ENCODE assay signal across 8 mouse cellular contexts in the genomic region with DNA sequence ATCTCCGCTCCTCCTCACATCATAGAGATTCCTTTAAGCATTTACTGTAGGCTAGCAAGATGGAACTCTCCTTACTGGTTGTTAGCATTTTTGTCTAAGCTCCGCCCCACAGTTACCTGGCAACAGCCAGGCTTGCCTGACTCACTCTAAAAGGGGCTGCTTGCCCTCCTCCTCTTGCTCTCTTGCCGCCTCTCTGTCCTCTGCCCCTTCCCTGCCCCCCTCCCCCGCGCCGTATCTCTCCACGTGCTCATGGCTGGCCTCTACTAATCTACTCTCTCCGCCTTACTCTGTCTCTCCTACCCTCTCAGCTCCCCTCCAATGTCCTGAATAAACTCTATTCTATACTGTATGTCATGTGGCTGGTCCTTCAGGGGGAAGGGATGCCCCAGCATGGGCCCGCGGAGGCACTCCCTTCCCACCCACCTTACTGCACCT. TPM values are rescaled to one million over a fixed set of nuclear protein-coding genes. Genes with fewer than 3 reads are reported as not detected.
DNase-seq lines count a peak whose midpoint lies in the region; ATAC-seq lines count a peak whose summit lies in the region.

No protein-coding gene starts in this region.

- no peak overlapping the region for H3K27ac ChIP-seq in hindbrain, embryonic 11.5 days (ENCODE audit: low read depth, low read length)
- 0 out of 2 replicates have a peak overlapping the region, but pooled peaks have one; percentile 2 for H3K27ac ChIP-seq in midbrain, embryonic 12.5 days (replicated peaks)

- peak overlapping the region; percentile 20 for H3K4me3 ChIP-seq in hindbrain, embryonic 11.5 days (ENCODE audit: low read depth, low read length)
- peak overlapping the region; percentile 33 for H3K4me3 ChIP-seq in midbrain, embryonic 12.5 days

- WGBS in hindbrain, embryonic 11.5 days: 5% methylated on average over 10 of the region's 10 CpGs
- WGBS in midbrain, embryonic 12.5 days: under 1% methylated on average over 10 of the region's 10 CpGs

- H3K9me3 ChIP-seq in hindbrain, embryonic 11.5 days (ENCODE audit: control insufficient read depth, low read length): no peaks in the 10 kb centered on the region
- no peaks in the 10 kb centered on the region for H3K9me3 ChIP-seq in midbrain, embryonic 12.5 days

- H3K4me2 ChIP-seq in hindbrain, embryonic 11.5 days (replicated peaks; ENCODE audit: low read depth, low read length): peak overlapping the region; percentile 37
- peak overlapping the region; percentile 61 for H3K4me2 ChIP-seq in midbrain, embryonic 12.5 days (replicated peaks)

- H3K27me3 ChIP-seq in hindbrain, embryonic 11.5 days (ENCODE audit: control insufficient read depth, insufficient read depth, low read length): peaks cover 7% of the 10 kb centered on the region; the same call in 1 of the 2 replicates
- H3K27me3 ChIP-seq in midbrain, embryonic 12.5 days: peaks cover 22% of the 10 kb centered on the region

- no peaks in the 10 kb centered on the region for H3K4me1 ChIP-seq in hindbrain, embryonic 11.5 days (replicated peaks; ENCODE audit: control insufficient read depth, insufficient read depth, low read length)
- peaks cover 18% of the 10 kb centered on the region for H3K4me1 ChIP-seq in midbrain, embryonic 12.5 days

- no peak overlapping the region for H3K9ac ChIP-seq in hindbrain, embryonic 11.5 days (ENCODE audit: low read depth, low read length)
- H3K9ac ChIP-seq in midbrain, embryonic 12.5 days (replicated peaks): 0 out of 2 replicates have a peak overlapping the region, but pooled peaks have one; percentile 39

- no peaks in the 10 kb centered on the region for H3K36me3 ChIP-seq in hindbrain, embryonic 11.5 days (ENCODE audit: control insufficient read depth, insufficient read depth, low read length)
- no peaks in the 10 kb centered on the region for H3K36me3 ChIP-seq in midbrain, embryonic 12.5 days

- peak; percentile 16 to 30 for DNase-seq in left cerebral cortex, postnatal 10 days (ENCODE audit: extremely low spot score in 1 of 2, low spot score in 2 of 2)
- no peak for DNase-seq in left cerebral cortex, postnatal 36 days (ENCODE audit: low spot score in 2 of 2)
- DNase-seq in embryo, embryonic 10 days (ENCODE audit: low spot score): peak; percentile 84
- DNase-seq in hindbrain, embryonic 11.5 days (ENCODE audit: low spot score): peak; percentile 74
- DNase-seq in gastrocnemius, postnatal 36 days: no peak
- DNase-seq in adrenal gland, postnatal 25 days: no peak
- no peak for DNase-seq in heart, adult 18-20 months

- ATAC-seq in hindbrain, embryonic 11.5 days (ENCODE audit: low FRiP score): peak; percentile 89
- ATAC-seq in midbrain, embryonic 12.5 days (ENCODE audit: low FRiP score, low read depth): peak; percentile 88

- intact Hi-C loops in left cerebral cortex, postnatal 10 days (cut with DNase I): no loop called here
- intact Hi-C loops in left cerebral cortex, postnatal 36 days (cut with DNase I): no loop called here
- intact Hi-C loops in gastrocnemius, postnatal 36 days (cut with DNase I): no loop called here

RNA-seq across cellular contexts. Expression of gene Zfp644, which starts 59.9 kb away (rescaled TPM):
- 10 to 100 TPM; 91.0 to 91.7 TPM for total RNA-seq in left cerebral cortex, postnatal 10 days (2021)
- total RNA-seq in left cerebral cortex, postnatal 36 days (2021): 100 to 1,000 TPM; 102 to 116 TPM
- polyA plus RNA-seq in hindbrain, embryonic 11.5 days (2014; fragmentation: Nextera tagmentation; extraction: Ambion mirVana): 86.4 and 119 TPM in 2 replicates
- 82.0 and 85.8 TPM in 2 replicates for polyA plus RNA-seq in midbrain, embryonic 12.5 days (2016; fragmentation: Nextera tagmentation; extraction: Ambion mirVana)
- 10 to 100 TPM; 37.7 to 44.1 TPM for total RNA-seq in gastrocnemius, postnatal 36 days (2021)
- total RNA-seq in adrenal gland, postnatal 25 days (2021): 70.9 and 71.8 TPM in 2 replicates
- 10 to 100 TPM; 46.2 to 61.5 TPM for total RNA-seq in heart, adult 18-20 months (2021)

Comparison
In these comparisons a context has a peak if more than half of its experiments do, and no peak if none do; other contexts are left out.
1. DNase-seq: peak in left cerebral cortex, postnatal 10 days (2 of 2), embryo, embryonic 10 days (single experiment) and hindbrain, embryonic 11.5 days (single experiment); none in left cerebral cortex, postnatal 36 days (0 of 2), gastrocnemius, postnatal 36 days (0 of 2), adrenal gland, postnatal 25 days (single experiment) and heart, adult 18-20 months (0 of 2).